Mouse (Mus musculus) ES-E14 (cell line): ENCODE measurements around the gene Cap2.

Experiments
- CHD2 ChIP-seq: IDR thresholded peaks from 2 replicates; pipeline ENCODE4 v1.6.1; 2014; ENCODE audit warnings: mild to moderate bottlenecking, low read depth, low read length, inconsistent platforms
- HCFC1 ChIP-seq: IDR thresholded peaks from 2 replicates; pipeline ENCODE4 v1.6.1; 2012; ENCODE audit warnings: low read length, inconsistent platforms, borderline replicate concordance; ENCODE audit not compliant: insufficient read depth
- MAFK ChIP-seq: IDR thresholded peaks from 2 replicates; pipeline ENCODE4 v1.6.1; 2014; ENCODE audit warnings: mild to moderate bottlenecking, low read depth, low read length, inconsistent platforms; ENCODE audit not compliant: insufficient read depth
- ZC3H11A ChIP-seq: IDR thresholded peaks from 2 replicates; pipeline ENCODE4 v1.6.1; 2012; ENCODE audit warnings: low read depth, mild to moderate bottlenecking, inconsistent platforms, low read length, borderline replicate concordance
- ZNF384 ChIP-seq: IDR thresholded peaks from 2 replicates; pipeline ENCODE4 v1.6.1; 2012; ENCODE audit warnings: low read depth, low read length, inconsistent platforms

DNA sequence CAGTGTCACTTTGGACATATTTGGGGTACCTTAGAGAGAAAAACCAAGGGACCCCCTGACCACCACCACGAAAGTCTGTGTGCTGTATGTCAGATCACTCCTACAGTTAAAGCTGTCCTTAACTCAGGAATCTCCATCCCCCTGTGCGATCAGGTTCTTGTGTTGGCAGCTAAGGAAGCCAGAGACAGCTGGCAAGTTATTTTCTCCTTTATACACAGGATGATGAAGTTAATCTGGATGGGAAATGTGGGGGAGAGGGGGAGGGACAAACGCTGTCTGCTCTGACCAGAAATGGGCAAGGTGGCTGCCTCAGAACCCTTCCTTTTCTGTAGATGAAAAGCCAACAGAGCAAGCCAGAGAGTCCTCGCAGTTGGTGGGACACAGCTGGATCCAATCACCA is 11.0 kb upstream of the Cap2 start:
- TF ChIP-seq CHD2 (no peak), HCFC1 (no peak), ZNF384 (no peak), MAFK (no peak), ZC3H11A (no peak)
